Mouse (Mus musculus) thymus, adult 2 months (tissue): ENCODE results near the gene Zfhx3.

ENCODE experiments used
- CTCF ChIP-seq: fragments of 200-500 bp; IDR thresholded peaks from 2 replicates; pipeline ENCODE4 v1.5.1; 2012; ENCODE audit warnings: mild to moderate bottlenecking, control low read depth, low read length, moderate library complexity, borderline replicate concordance; ENCODE audit not compliant: control insufficient read depth, poor library complexity, insufficient read depth; ENCODE audit errors: extremely low read depth
- POLR2A ChIP-seq: fragments of 200-500 bp; IDR thresholded peaks from 2 replicates; pipeline ENCODE4 v1.6.1; 2012; ENCODE audit warnings: mild to moderate bottlenecking, low read length, control low read depth, moderate library complexity; ENCODE audit not compliant: control insufficient read depth, poor library complexity, insufficient read depth; ENCODE audit errors: extremely low read depth

GRCm38 (mm10) chr8:108595721-108596495 is 653.5 kb downstream of the Zfhx3 start:
- TF ChIP-seq POLR2A (no peak), CTCF (no peak)
